Mouse (Mus musculus) kidney, postnatal 25 days (tissue): ENCODE results near the gene Erap1.
A peak's percentile ranks its signal among the peaks of the same experiment; 100 is the strongest.
"Not testable (repeated sequence)": the region's sequence is repeated elsewhere in the genome, so short reads cannot be mapped to it uniquely, and the experiment has no call there.

ENCODE experiments used
- DNase-seq, 2 experiments: peaks; one replicate each; pipeline ENCODE4 v3.0.0; 2021; ENCODE audit warnings: mixed read lengths in 2 of 2

The Erap1 gene

GRCm38 (mm10) chr13:74638793-74639711 lies at the start of gene Erap1:
Gene Erap1, plus strand, starts transcription at chr13:74639568.
- peak; percentile 8 to 43 for DNase-seq

- DNase-seq: peak; percentile 11 to 49
These were observed 48.0 kb upstream of the Erap1 start for GRCm38 (mm10) chr13:74591401-74591821.

GRCm38 (mm10) chr13:74591828-74592227 lies 47.5 kb upstream of the Erap1 start:
- not testable (repeated sequence) for DNase-seq

- DNase-seq: not testable (repeated sequence)
These were observed 42.3 kb upstream of the Erap1 start for GRCm38 (mm10) chr13:74597022-74597421.

GRCm38 (mm10) chr13:74601776-74602175 lies 37.6 kb upstream of the Erap1 start:
- DNase-seq: not testable (repeated sequence)

- peak; percentile 80 to 91 for DNase-seq
These were observed 22.0 kb upstream of the Erap1 start for GRCm38 (mm10) chr13:74617163-74618019.

GRCm38 (mm10) chr13:74632327-74632726 lies 7.0 kb upstream of the Erap1 start:
- no peak for DNase-seq

- DNase-seq: no peak
These were observed 6.5 kb upstream of the Erap1 start for GRCm38 (mm10) chr13:74632857-74633256.

GRCm38 (mm10) chr13:74639712-74640522 lies 549 bp downstream of the Erap1 start:
- DNase-seq: peak; percentile 86 to 93

- not testable (repeated sequence) for DNase-seq
These were observed 1.2 kb downstream of the Erap1 start for GRCm38 (mm10) chr13:74640523-74640920.

- DNase-seq: no peak
These were observed 56.3 kb downstream of the Erap1 start for GRCm38 (mm10) chr13:74695497-74696193.

- DNase-seq: no peak
These were observed 56.9 kb downstream of the Erap1 start for GRCm38 (mm10) chr13:74696225-74696624.

- no peak for DNase-seq
These were observed 79.6 kb downstream of the Erap1 start for GRCm38 (mm10) chr13:74719002-74719401.

GRCm38 (mm10) chr13:74733726-74734125 lies 94.4 kb downstream of the Erap1 start:
- DNase-seq: no peak

- DNase-seq: no peak
These were observed 96.5 kb downstream of the Erap1 start for GRCm38 (mm10) chr13:74735834-74736233.

- no peak for DNase-seq
These were observed 97.0 kb downstream of the Erap1 start for GRCm38 (mm10) chr13:74736396-74736795.
